Mouse (Mus musculus) midbrain, embryonic 11.5 days (tissue): ENCODE measurements around the gene Acbd3. TPM values are rescaled to one million over a fixed set of nuclear protein-coding genes. Genes with fewer than 3 reads are reported as not detected.

Experiments
- ATAC-seq: fragments of 200-750 bp; cut with Nextera tagmentation; 2 replicates; pipeline ENCODE4 v1.8.0; 2017; ENCODE audit warnings: moderate TSS enrichment, moderate library complexity; ENCODE audit not compliant: low FRiP score
- DNase-seq: peaks from one replicate; pipeline ENCODE4 v3.0.0; 2015; ENCODE audit warnings: low spot score; ENCODE audit errors: missing footprints
- H3K27ac ChIP-seq: fragments of 300-500 bp; sonication (generic); 2 replicates; pipeline ENCODE4 v1.5.1; 2014; ENCODE audit warnings: low read depth, low read length
- H3K27me3 ChIP-seq: fragments of 300-500 bp; sonication (generic); 2 replicates; pipeline ENCODE4 v1.6.1; 2014; ENCODE audit warnings: mild to moderate bottlenecking, low read length, moderate library complexity, mixed read lengths; ENCODE audit not compliant: control insufficient read depth, insufficient read depth
- H3K36me3 ChIP-seq: fragments of 300-500 bp; sonication (generic); 2 replicates; pipeline ENCODE4 v1.6.1; 2014; ENCODE audit warnings: mild to moderate bottlenecking, low read length, moderate library complexity, mixed read lengths; ENCODE audit not compliant: control insufficient read depth, insufficient read depth
- H3K4me1 ChIP-seq: fragments of 300-500 bp; sonication (generic); 2 replicates; pipeline ENCODE4 v1.6.1; 2014; ENCODE audit warnings: low read length; ENCODE audit not compliant: control insufficient read depth, insufficient read depth
- H3K4me2 ChIP-seq: fragments of 300-500 bp; sonication (generic); 2 replicates; pipeline ENCODE4 v1.6.1; 2014; ENCODE audit warnings: mild to moderate bottlenecking, moderate library complexity
- H3K4me3 ChIP-seq: fragments of 300-500 bp; sonication (generic); 2 replicates; pipeline ENCODE4 v1.5.1; 2014; ENCODE audit warnings: low read depth, low read length
- H3K9ac ChIP-seq: fragments of 300-500 bp; sonication (generic); 2 replicates; pipeline ENCODE4 v1.6.1; 2014; ENCODE audit warnings: low read length
- H3K9me3 ChIP-seq: fragments of 300-500 bp; sonication (generic); 2 replicates; pipeline ENCODE4 v1.6.1; 2016; ENCODE audit warnings: low read length; ENCODE audit not compliant: control insufficient read depth
- WGBS: fragments of 180-500 bp; shearing (Covaris S2); extraction: QIAGEN DNeasy Blood & Tissue Kit; methylation state at CpG from one replicate; pipeline ENCODE4 v1.1.7; 2014; 5-methylcytosine and 5-hydroxymethylcytosine counted together
- polyA plus RNA-seq: library from polyadenylated mRNA; unstranded; fragments of >200 nt; fragmentation: Nextera tagmentation; extraction: Ambion mirVana; gene quantifications from 2 replicates; pipeline ENCODE4 v1.2.1, GENCODE M21; 2014

Gene Acbd3
- polyA plus RNA-seq, 1 experiment from 2014 or later, result 20.8 TPM

DNA sequence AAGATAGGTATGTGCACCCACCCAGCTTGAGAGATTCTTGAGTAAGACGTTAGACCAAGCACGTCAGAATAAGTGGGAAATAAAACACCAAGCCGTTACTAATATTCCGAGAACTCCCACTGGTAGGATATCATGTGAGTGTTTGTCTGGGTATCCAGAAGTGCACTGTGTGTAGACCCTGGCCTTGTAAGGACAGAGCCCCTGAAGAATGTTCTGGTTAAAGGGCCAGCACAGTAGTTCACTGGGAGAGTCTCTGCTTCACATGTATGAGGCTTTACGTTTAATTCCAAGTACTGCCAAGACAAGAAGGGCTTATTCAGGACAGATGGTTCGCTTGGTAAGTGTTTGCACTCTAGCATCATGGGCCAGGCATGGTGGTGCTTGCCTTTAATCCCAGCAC lies 6.4 kb upstream of the Acbd3 start:
- ATAC-seq (no peak), DNase-seq (peak; percentile 37)
- no peaks in the 10 kb centered on the region for H3K27me3 ChIP-seq
- WGBS, result 85% methylated on average over 6 of the region's 6 CpGs
- H3K4me1 ChIP-seq, result no peaks in the 10 kb centered on the region
- H3K36me3 ChIP-seq, result no peaks in the 10 kb centered on the region
- H3K4me2 ChIP-seq, result no peak overlapping the region
- H3K4me3 ChIP-seq, result no peak overlapping the region
- H3K9me3 ChIP-seq, result no peaks in the 10 kb centered on the region
- no peak overlapping the region for H3K27ac ChIP-seq
- H3K9ac ChIP-seq, result no peak overlapping the region

DNA sequence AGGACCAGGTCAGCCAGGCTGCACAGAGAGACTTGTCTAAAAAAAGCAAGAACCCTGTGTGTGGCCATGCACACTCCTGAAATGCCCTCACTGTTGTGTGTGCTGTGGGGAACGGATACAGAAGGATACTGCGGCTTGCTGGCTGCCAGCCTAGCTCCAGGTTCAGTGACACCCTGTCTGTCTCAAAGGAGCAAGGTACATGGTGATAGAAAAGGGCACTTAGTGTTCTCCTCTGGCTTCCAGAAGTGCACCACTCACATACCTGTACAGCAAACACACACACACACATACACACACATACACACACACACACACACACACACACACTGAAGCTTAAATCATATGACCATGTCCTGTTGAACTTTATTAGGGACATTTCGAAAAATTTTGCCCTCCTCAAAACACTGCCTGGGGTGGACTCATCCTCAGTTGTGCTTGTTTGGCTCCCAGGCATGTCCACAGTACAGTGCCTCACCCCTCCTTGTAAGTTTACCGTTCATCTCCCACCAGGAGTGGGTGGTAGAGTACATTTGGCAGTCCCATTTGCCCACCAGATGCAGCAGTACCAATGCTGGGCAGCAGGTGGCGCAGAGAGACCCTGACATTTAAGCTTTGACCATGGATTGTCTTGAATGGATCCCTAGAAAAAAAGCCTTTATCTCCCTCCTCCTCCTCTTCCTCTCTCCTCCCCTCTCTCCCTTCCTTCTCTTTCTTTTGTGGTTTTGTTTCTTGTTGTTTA lies 5.7 kb upstream of the Acbd3 start:
- Histone ChIP-seq H3K4me3 (no peak overlapping the region), H3K4me1 (no peaks in the 10 kb centered on the region), H3K27me3 (no peaks in the 10 kb centered on the region), H3K4me2 (no peak overlapping the region), H3K9me3 (no peaks in the 10 kb centered on the region), H3K36me3 (no peaks in the 10 kb centered on the region), H3K9ac (no peak overlapping the region), H3K27ac (no peak overlapping the region)
- DNase-seq (peak; percentile 99), ATAC-seq (peak; percentile 57; the same call in 1 of the 2 replicates)
- WGBS, result 48% methylated on average over 5 of the region's 5 CpGs

DNA sequence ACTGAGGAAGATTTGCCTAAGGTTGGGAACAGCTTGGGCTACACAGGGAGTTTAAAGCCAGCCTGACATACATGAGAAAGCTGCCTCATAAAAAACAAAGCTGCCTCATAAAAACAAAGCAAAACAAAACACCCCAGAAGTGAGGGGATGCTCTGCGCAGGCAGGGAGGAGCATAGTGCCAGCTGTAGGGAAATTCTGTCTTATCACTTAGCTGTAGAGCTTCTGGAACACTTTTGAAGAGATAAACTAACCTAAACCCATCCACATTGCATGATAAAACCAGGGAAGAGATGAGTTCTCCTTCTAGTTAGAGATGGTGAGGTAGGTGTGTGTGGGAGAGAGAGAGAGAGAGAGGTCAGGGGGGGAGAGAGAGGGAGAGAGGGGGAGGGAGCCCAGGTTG lies 3.2 kb upstream of the Acbd3 start:
- Histone ChIP-seq H3K9me3 (no peaks in the 10 kb centered on the region), H3K27ac (no peak overlapping the region), H3K4me2 (no peak overlapping the region), H3K4me3 (no peak overlapping the region), H3K4me1 (peaks cover 13% of the 10 kb centered on the region), H3K27me3 (no peaks in the 10 kb centered on the region), H3K9ac (no peak overlapping the region), H3K36me3 (no peaks in the 10 kb centered on the region)
- ATAC-seq (no peak), DNase-seq (no peak)
- WGBS, result 64% methylated on average over 1 of the region's 1 CpGs

DNA sequence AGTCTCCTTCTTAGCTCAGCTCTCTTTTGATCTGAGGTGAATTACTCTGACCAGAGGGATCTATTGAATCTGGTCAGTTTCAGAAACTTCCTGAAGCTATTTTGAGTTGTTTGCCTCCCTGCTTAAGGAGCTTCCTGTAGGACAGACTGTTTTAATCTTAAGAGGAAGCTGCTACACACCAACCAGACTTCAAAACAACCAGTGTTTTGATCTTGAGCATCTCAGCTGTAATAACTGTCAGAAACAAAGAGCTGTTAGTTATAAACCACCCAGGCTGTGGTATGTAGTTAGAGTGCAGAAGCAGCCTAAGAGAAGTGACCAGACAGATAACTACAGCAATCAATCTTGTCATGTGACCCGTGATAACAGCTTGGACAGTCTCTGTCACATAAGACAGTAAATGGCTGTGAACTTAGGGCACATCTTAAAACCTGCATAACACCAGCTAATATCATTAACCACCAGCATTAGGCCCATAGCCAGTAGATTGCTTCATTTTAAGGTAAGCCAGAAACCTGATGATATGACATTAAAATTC lies 2.1 kb upstream of the Acbd3 start:
- DNase-seq (no peak), ATAC-seq (no peak)
- Histone ChIP-seq H3K4me1 (peaks cover 16% of the 10 kb centered on the region), H3K27ac (no peak overlapping the region), H3K27me3 (no peaks in the 10 kb centered on the region), H3K36me3 (no peaks in the 10 kb centered on the region), H3K9me3 (no peaks in the 10 kb centered on the region), H3K9ac (no peak overlapping the region), H3K4me3 (no peak overlapping the region), H3K4me2 (no peak overlapping the region)
- WGBS, result 82% methylated on average over 1 of the region's 1 CpGs

DNA sequence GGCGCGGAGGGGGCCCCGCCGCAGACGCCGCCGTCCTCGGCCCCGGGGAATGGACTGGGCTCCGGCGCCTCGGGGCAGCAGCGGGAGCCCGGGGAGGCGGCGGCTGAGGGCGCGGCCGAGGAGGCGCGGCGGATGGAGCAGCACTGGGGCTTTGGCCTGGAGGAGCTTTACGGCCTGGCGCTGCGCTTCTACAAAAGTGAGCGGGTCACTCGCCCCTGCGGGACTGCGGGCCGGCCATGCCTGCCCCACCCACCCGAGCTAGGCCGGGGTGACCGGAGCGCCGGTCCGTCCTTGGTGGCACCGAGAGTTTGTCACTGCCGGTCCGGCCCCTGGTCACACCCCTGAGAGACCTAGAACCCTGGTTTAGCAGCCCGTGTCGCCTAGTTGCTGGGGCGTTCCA lies 340 bp downstream of the Acbd3 start:
- peak overlapping the region; percentile 87 for H3K27ac ChIP-seq
- H3K4me1 ChIP-seq, result peaks cover 16% of the 10 kb centered on the region
- no peak; the same call in 1 of the 2 replicates for ATAC-seq
- peak; percentile 94 for DNase-seq
- H3K4me2 ChIP-seq, result peak overlapping the region; percentile 71
- peak overlapping the region; percentile 84 for H3K4me3 ChIP-seq
- no peaks in the 10 kb centered on the region for H3K9me3 ChIP-seq
- WGBS, result under 1% methylated on average over 39 of the region's 42 CpGs
- H3K27me3 ChIP-seq, result no peaks in the 10 kb centered on the region
- peak overlapping the region; percentile 93 for H3K9ac ChIP-seq
- H3K36me3 ChIP-seq, result no peaks in the 10 kb centered on the region

DNA sequence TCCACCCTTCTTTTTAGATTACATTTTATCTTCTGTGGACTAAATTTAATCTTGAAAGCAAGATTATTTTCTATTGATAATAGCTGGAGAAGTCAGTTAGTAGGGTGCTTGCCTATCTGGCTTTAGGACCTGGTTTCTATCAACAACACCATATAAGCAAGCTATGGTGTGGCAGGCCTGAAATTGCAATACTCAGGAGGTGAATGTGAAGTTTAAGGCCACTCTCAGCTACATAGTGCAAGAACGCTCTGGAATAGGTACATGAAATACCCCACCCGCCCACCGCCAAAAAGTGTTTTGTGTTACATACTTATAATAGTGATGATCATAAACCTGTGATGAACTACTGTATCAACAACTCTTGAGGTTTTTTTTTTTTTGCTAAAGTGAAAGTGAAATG lies 3.4 kb downstream of the Acbd3 start:
- no peaks in the 10 kb centered on the region for H3K36me3 ChIP-seq

DNA sequence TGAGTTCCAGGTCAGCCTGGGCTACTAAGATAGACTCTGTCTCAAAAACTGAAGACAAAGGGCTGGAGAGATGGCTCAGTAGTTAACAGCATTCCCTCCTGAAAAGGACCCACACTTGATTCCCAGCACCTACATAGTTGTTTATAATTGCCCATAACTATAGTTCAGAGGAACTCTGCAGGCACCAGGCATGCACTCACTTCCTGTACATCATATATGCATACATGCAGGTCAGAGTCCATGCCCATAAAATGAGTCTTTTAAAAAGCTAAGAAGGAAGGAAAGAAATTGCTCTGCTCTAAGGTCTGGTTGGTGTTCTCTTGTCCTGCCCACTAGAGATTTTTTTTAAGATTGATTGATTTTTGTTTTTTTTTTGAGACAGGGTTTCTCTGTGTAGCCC lies 22.0 kb downstream of the Acbd3 start:
- Histone ChIP-seq H3K9ac (no peak overlapping the region), H3K4me1 (no peaks in the 10 kb centered on the region), H3K27me3 (no peaks in the 10 kb centered on the region), H3K36me3 (peaks cover 29% of the 10 kb centered on the region), H3K4me3 (no peak overlapping the region), H3K4me2 (no peak overlapping the region), H3K27ac (no peak overlapping the region), H3K9me3 (no peaks in the 10 kb centered on the region)
- no peak for DNase-seq
- ATAC-seq, result no peak

More for the DNA sequence above, 3.4 kb downstream of the Acbd3 start:
- peak; percentile 62 for DNase-seq
- Histone ChIP-seq H3K9ac (no peak overlapping the region), H3K27ac (no peak overlapping the region), H3K4me2 (no peak overlapping the region), H3K9me3 (no peaks in the 10 kb centered on the region), H3K4me1 (peaks cover 16% of the 10 kb centered on the region), H3K27me3 (no peaks in the 10 kb centered on the region), H3K4me3 (no peak overlapping the region)
- no peak for ATAC-seq
- 93% methylated on average over 3 of the region's 3 CpGs for WGBS

DNA sequence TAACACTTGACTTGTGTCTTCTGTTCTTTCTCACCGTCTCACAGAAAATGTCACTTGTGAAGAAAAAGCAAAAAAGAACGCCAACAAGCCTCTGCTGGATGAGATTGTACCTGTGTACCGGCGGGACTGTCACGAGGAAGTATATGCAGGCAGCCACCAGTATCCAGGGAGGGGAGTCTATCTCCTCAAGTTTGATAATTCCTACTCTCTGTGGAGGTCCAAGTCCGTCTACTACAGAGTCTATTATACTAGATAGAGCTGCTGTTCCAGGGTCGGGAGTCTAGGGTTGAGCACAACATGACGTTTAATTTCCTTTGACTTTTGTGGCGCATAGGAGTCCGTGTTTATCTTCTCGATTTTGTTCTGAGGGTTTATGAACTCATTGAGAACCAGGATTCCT lies 26.3 kb downstream of the Acbd3 start:
- Histone ChIP-seq H3K9ac (no peak overlapping the region), H3K27ac (no peak overlapping the region), H3K27me3 (no peaks in the 10 kb centered on the region), H3K4me2 (no peak overlapping the region), H3K4me3 (no peak overlapping the region), H3K4me1 (no peaks in the 10 kb centered on the region), H3K9me3 (no peaks in the 10 kb centered on the region), H3K36me3 (peaks cover 21% of the 10 kb centered on the region)
- DNase-seq (peak; percentile 80), ATAC-seq (no peak)
- 97% methylated on average over 11 of the region's 11 CpGs for WGBS

DNA sequence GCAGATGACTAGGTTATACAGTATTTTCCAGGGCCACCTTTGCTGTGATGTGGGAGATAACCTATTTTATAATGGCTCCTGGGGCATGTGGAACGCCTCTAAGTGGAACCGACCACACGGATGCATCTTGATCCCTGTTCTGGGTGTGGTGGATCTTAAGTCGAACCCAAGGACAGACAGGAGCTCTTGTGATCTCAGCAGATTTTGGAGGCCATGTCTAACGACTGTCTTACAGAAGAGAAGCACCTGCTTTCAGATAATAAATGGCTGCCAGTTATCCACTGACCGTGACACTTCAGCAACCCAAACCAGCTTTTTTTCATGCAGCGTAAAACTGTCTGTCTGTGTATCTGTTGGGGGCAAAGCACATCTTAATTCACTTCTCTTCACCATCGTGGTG lies 28.5 kb downstream of the Acbd3 start:
- no peaks in the 10 kb centered on the region for H3K4me1 ChIP-seq
- DNase-seq, result peak; percentile 71
- no peak overlapping the region for H3K9ac ChIP-seq
- H3K27me3 ChIP-seq, result no peaks in the 10 kb centered on the region
- H3K9me3 ChIP-seq, result no peaks in the 10 kb centered on the region
- no peak overlapping the region for H3K27ac ChIP-seq
- WGBS, result 92% methylated on average over 8 of the region's 8 CpGs
- H3K4me3 ChIP-seq, result no peak overlapping the region
- ATAC-seq, result no peak
- H3K36me3 ChIP-seq, result peaks cover 13% of the 10 kb centered on the region; the same call in 1 of the 2 replicates
- H3K4me2 ChIP-seq, result no peak overlapping the region
